Mouse (Mus musculus) cortical plate, adult 2 months (tissue): ENCODE measurements at regions not wholly inside any gene's neighbourhood (a gene's known extent, or its start where the extent isn't known, plus 50 kb on each side); places are given as distances from the start of the nearest gene placed in this dataset.

Experiments
- CTCF ChIP-seq: fragments of 200-500 bp; IDR thresholded peaks from 2 replicates; pipeline ENCODE4 v1.5.1; 2011; ENCODE audit warnings: mild to moderate bottlenecking, control low read depth, low read length; ENCODE audit not compliant: insufficient read depth; ENCODE audit errors: extremely low read depth
- POLR2A ChIP-seq: fragments of 200-500 bp; IDR thresholded peaks from 2 replicates; pipeline ENCODE4 v1.6.1; 2011; ENCODE audit warnings: mild to moderate bottlenecking, low read length, control low read depth; ENCODE audit not compliant: insufficient read depth; ENCODE audit errors: extremely low read depth

GRCm38 (mm10) chr16:86812692-86813091 is 541.3 kb upstream of the N6amt1 start:
- no peak for TF ChIP-seq CTCF
- no peak for TF ChIP-seq POLR2A
